Mouse (Mus musculus) midbrain, embryonic 13.5 days (tissue): ENCODE measurements at regions not wholly inside any gene's neighbourhood (a gene's known extent, or its start where the extent isn't known, plus 50 kb on each side); places are given as distances from the start of the nearest gene placed in this dataset.

Experiments used
- ATAC-seq: fragments of 200-750 bp; cut with Nextera tagmentation; 2 replicates; pipeline ENCODE4 v1.8.0; 2017; ENCODE audit warnings: mild to moderate bottlenecking, moderate TSS enrichment, moderate library complexity
- H3K27ac ChIP-seq: fragments of 300-500 bp; sonication (generic); 2 replicates; pipeline ENCODE4 v1.5.1; 2015; ENCODE audit warnings: inconsistent platforms, mild to moderate bottlenecking, moderate library complexity
- H3K27me3 ChIP-seq: fragments of 300-500 bp; sonication (generic); 2 replicates; pipeline ENCODE4 v1.6.1; 2015; ENCODE audit warnings: mild to moderate bottlenecking, inconsistent platforms
- H3K36me3 ChIP-seq: fragments of 300-500 bp; sonication (generic); 2 replicates; pipeline ENCODE4 v1.6.1; 2015; ENCODE audit warnings: mild to moderate bottlenecking, inconsistent platforms
- H3K4me1 ChIP-seq: fragments of 300-500 bp; sonication (generic); replicated peaks from 2 replicates; pipeline ENCODE4 v1.6.1; 2015; ENCODE audit warnings: inconsistent platforms
- H3K4me2 ChIP-seq: fragments of 300-500 bp; sonication (generic); replicated peaks from 2 replicates; pipeline ENCODE4 v1.6.1; 2015; ENCODE audit warnings: moderate library complexity, mild to moderate bottlenecking, inconsistent platforms
- H3K4me3 ChIP-seq: fragments of 300-500 bp; sonication (generic); replicated peaks from 2 replicates; pipeline ENCODE4 v1.5.1; 2015; ENCODE audit warnings: mild to moderate bottlenecking, inconsistent platforms
- H3K9ac ChIP-seq: fragments of 300-500 bp; sonication (generic); replicated peaks from 2 replicates; pipeline ENCODE4 v1.6.1; 2015; ENCODE audit warnings: mild to moderate bottlenecking, inconsistent platforms
- H3K9me3 ChIP-seq: fragments of 300-500 bp; sonication (generic); 2 replicates; pipeline ENCODE4 v1.6.1; 2016; ENCODE audit warnings: mild to moderate bottlenecking, inconsistent platforms
- WGBS: fragments of 180-500 bp; shearing (Covaris S2); methylation state at CpG from one replicate; pipeline ENCODE4 v1.1.7; 2015; 5-methylcytosine and 5-hydroxymethylcytosine counted together

DNA sequence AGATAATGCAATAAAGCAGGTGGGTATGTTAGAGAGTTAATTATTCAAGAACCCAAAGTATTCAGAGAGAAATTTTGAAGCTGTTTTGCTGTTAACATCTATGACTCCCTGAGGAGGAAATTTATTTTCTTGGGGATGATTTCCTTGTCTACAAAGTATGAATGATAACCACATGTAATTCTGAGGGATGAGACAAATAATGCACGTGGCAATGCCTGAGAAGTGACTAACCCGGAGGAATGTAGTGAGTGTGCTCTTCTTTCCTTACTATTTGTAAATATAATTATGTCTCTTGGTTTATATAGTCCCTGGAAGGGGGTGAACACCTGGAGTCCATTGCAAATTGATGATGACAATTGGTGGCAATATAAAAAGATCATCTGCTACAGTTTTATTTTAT lies 981.1 kb downstream of the Slc22a22 start:
- no peaks in the 10 kb centered on the region for H3K4me1 ChIP-seq
- H3K9me3 ChIP-seq: no peaks in the 10 kb centered on the region
- no peak overlapping the region for H3K9ac ChIP-seq
- H3K27ac ChIP-seq: no peak overlapping the region
- no peaks in the 10 kb centered on the region for H3K36me3 ChIP-seq
- no peak overlapping the region for H3K4me3 ChIP-seq
- no peak for ATAC-seq
- no peaks in the 10 kb centered on the region for H3K27me3 ChIP-seq
- WGBS: 87% methylated on average over 2 of the region's 2 CpGs
- H3K4me2 ChIP-seq: no peak overlapping the region

DNA sequence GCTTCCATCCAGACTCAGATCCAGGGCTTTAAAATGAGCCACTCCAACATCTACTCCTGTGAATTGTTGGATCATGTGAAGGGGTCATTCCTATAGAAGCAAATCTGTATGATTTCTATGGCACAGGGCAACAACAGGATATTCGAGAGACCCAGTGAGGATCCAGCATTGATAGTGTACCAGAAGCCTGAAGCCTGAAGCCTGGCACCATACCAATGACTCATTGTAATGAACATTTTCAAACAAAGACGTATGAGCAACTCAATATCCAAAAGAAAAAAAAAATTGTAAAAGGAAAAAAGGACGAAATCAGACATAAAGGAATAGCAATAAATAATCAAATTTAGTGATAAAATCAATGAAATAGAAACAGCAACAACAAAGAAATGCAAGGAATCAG lies 991.5 kb downstream of the Slc22a22 start:
- Histone ChIP-seq H3K4me2 (no peak overlapping the region), H3K36me3 (no peaks in the 10 kb centered on the region), H3K4me3 (no peak overlapping the region), H3K4me1 (no peaks in the 10 kb centered on the region), H3K9ac (no peak overlapping the region), H3K27ac (no peak overlapping the region), H3K9me3 (no peaks in the 10 kb centered on the region), H3K27me3 (no peaks in the 10 kb centered on the region)
- WGBS: 85% methylated on average over 3 of the region's 3 CpGs
- no peak for ATAC-seq

DNA sequence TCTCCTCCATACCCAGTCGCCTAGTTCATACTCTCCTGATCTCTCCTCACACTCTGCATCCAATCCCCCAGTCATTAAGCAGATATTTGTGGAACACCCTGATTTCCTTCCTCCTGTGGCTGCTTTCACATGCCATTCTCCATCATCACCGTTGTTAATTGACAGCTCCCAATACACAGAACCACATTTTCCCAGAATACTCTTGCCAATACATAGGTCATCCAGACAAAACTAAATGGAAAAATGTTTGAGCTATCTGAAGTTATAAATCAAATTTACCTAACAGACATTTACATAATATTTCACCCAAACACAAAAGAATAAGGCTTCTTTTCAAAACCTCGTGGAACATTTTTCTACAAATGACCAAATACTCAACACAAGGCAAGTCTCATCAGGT lies 992.7 kb downstream of the Slc22a22 start:
- no peaks in the 10 kb centered on the region for H3K9me3 ChIP-seq
- H3K4me1 ChIP-seq: no peaks in the 10 kb centered on the region
- WGBS: 89% methylated on average over 3 of the region's 3 CpGs
- H3K27me3 ChIP-seq: no peaks in the 10 kb centered on the region
- no peaks in the 10 kb centered on the region for H3K36me3 ChIP-seq
- no peak overlapping the region for H3K4me2 ChIP-seq
- no peak overlapping the region for H3K4me3 ChIP-seq
- ATAC-seq: no peak
- H3K27ac ChIP-seq: no peak overlapping the region
- no peak overlapping the region for H3K9ac ChIP-seq

DNA sequence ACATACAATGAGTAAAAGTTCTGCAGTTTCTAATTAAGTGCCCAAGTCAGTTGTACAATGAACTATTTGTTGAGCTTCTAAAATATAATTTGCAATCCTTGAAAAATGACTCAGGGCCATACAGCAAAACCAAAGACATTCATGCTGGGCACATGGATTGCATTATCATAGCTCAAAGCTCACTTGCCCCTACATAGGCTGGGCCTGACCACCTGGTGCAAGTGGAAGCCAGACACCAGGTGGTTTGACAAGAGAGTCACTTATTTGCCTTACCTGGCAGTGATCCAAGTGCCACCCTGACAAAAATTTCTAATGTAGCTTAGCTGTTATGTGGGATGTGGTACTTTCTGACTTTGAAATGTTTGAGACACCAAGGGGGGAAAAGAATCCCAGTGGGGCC lies 997.7 kb downstream of the Slc22a22 start:
- Histone ChIP-seq H3K4me3 (no peak overlapping the region), H3K4me1 (no peaks in the 10 kb centered on the region), H3K9ac (no peak overlapping the region), H3K4me2 (no peak overlapping the region), H3K9me3 (no peaks in the 10 kb centered on the region), H3K27ac (no peak overlapping the region), H3K36me3 (no peaks in the 10 kb centered on the region), H3K27me3 (no peaks in the 10 kb centered on the region)
- no peak for ATAC-seq

DNA sequence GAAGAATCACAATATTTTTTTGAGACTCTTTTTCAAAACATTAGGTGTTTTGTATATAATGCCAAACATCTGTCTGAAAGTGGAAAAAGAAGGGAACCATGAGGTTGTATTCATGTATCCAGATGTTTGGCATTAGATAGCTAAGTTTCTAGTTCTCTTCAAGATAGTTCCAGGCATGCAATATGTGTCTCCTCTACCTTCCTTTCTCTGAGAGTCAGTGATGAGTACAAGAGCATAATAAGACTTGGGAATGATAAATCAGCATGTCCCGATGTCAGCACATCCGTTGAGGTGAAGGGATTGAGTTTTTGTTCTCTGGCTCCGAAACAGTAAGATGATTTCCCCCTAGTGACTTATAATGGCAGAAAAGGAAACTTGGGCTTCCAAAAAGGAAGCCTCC lies 998.4 kb downstream of the Slc22a22 start:
- H3K36me3 ChIP-seq: no peaks in the 10 kb centered on the region

DNA sequence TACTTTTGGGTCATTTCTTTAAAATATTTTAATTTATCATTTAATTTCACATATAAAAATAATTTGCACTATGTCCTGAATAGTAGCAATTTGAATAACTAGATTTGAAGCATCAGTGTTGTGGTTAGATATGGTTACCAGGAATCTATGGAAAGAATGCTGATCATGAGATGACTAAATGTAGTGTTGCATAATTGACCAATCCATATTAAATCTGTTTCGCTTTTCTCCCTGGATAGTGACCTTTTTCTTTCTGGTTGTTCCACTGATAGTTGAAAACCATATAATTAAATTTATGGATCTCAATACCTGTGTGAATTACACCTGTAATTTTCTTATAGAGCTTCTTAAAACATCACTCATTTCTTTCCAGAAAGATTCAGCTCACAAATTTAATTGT lies 1003.7 kb downstream of the Slc22a22 start:
- H3K4me3 ChIP-seq: no peak overlapping the region
- no peak overlapping the region for H3K4me2 ChIP-seq
- H3K27ac ChIP-seq: no peak overlapping the region
- H3K9me3 ChIP-seq: no peaks in the 10 kb centered on the region
- ATAC-seq: no peak
- H3K4me1 ChIP-seq: no peaks in the 10 kb centered on the region
- 91% methylated on average over 1 of the region's 1 CpGs for WGBS
- no peaks in the 10 kb centered on the region for H3K36me3 ChIP-seq
- H3K27me3 ChIP-seq: no peaks in the 10 kb centered on the region
- H3K9ac ChIP-seq: no peak overlapping the region

More for the DNA sequence above, 998.4 kb downstream of the Slc22a22 start:
- Histone ChIP-seq H3K27me3 (no peaks in the 10 kb centered on the region), H3K4me3 (no peak overlapping the region), H3K4me2 (no peak overlapping the region), H3K9me3 (no peaks in the 10 kb centered on the region), H3K9ac (no peak overlapping the region), H3K4me1 (no peaks in the 10 kb centered on the region), H3K27ac (no peak overlapping the region)
- WGBS: 88% methylated on average over 3 of the region's 3 CpGs
- ATAC-seq: no peak

DNA sequence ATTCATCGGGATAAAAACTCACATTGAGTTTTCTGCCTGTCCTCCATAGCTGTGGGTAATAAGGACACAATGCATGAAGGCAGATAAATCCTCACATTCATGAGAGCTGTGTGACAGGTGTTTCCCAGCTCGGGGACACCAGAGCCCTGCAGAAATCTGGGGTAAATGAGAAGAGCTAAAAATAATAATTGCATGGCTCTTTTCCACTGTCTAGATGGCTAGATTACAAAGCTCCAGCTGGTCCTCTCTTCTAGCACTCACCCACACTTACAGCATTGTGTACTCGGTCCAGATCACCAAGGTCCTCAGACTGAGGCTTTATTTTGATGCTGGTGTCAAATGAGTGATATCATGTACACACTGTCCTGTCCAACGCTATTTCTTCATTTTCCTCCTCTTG lies 1025.5 kb downstream of the Slc22a22 start:
- H3K9ac ChIP-seq: no peak overlapping the region
- H3K27me3 ChIP-seq: no peaks in the 10 kb centered on the region
- no peak overlapping the region for H3K4me2 ChIP-seq
- 0 out of 2 replicates have a peak, but pooled peaks cover 3% of the 10 kb centered on the region for H3K4me1 ChIP-seq
- no peak overlapping the region for H3K27ac ChIP-seq
- no peak for ATAC-seq
- no peaks in the 10 kb centered on the region for H3K36me3 ChIP-seq
- H3K4me3 ChIP-seq: no peak overlapping the region
- no peaks in the 10 kb centered on the region for H3K9me3 ChIP-seq
- WGBS: 88% methylated on average over 4 of the region's 4 CpGs

DNA sequence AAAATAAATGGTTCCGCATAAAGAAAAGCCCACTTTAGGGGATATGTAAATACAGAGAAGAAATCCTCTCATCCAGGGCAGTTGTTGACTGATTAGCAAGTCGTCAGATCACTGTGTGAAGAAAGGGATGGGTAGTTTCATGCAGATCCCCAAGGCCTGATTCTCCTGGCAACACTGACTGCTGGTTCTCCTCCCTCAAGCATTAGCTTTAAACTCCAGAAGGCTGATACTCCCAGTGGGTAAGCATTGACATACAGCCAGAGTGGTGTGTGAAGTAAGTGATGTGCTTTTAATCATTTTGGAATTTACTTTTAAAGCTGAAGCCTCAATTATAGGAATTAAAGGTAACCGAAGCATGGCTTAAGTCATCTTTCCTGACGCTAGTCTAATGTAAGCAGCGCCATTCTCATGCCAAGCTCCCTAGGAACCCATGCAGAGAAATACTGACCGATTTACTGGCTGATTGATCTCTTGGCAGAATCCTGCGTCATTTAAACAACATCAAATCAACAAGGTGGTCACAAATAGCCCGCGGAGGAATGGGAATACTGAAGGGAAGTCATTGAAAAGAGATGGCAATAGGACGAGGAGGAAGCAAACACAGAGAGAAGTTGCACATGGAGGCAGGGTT lies 1029.3 kb downstream of the Slc22a22 start:
- H3K4me1 ChIP-seq: 0 out of 2 replicates have a peak, but pooled peaks cover 3% of the 10 kb centered on the region
- no peak for ATAC-seq
- no peaks in the 10 kb centered on the region for H3K27me3 ChIP-seq
- H3K9me3 ChIP-seq: no peaks in the 10 kb centered on the region
- 62% methylated on average over 10 of the region's 10 CpGs for WGBS
- no peak overlapping the region for H3K27ac ChIP-seq
- H3K4me3 ChIP-seq: no peak overlapping the region
- H3K9ac ChIP-seq: no peak overlapping the region
- H3K36me3 ChIP-seq: no peaks in the 10 kb centered on the region
- no peak overlapping the region for H3K4me2 ChIP-seq

DNA sequence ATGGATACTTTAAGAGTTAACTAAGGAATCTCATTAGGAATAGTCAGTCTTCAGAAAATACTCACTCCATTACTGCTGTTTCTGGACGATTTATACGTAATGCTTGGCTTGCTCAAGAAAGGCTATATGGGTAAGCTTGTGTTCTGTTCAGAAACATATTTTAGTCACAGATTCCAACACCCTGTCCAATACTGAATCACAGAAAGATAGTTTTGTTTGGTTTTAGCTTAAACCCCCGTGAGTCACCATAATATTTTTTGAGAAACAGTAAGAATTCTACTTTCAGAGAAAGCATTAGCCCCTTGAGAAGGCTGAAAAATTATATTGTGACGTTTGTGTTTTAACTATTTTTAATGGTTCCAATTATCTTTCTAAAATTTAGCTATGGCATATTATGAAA lies 1037.3 kb downstream of the Slc22a22 start:
- H3K4me3 ChIP-seq: no peak overlapping the region
- H3K9me3 ChIP-seq: no peaks in the 10 kb centered on the region
- no peak overlapping the region for H3K27ac ChIP-seq
- no peaks in the 10 kb centered on the region for H3K36me3 ChIP-seq
- H3K4me1 ChIP-seq: no peaks in the 10 kb centered on the region
- no peak for ATAC-seq
- H3K27me3 ChIP-seq: no peaks in the 10 kb centered on the region
- 94% methylated on average over 4 of the region's 4 CpGs for WGBS
- no peak overlapping the region for H3K9ac ChIP-seq
- no peak overlapping the region for H3K4me2 ChIP-seq

DNA sequence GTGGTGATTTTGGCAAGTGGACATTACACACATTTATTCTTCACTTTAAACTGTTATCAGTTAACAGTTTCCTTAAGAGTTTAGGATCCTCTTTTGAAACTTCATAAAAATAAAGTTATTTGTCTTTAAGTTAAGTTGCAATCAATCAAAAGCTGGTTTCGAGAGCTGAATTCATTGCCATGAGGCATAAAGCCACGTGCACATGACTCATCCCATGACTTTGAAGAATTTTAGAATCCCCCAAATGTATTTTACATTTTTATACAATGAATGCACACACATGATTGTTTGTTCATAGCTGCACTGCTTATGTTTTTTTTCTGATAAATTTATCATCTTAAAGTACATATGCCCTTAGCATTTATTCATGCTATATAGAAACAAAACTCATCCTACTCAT lies 1039.1 kb downstream of the Slc22a22 start:
- 86% methylated on average over 2 of the region's 2 CpGs for WGBS

DNA sequence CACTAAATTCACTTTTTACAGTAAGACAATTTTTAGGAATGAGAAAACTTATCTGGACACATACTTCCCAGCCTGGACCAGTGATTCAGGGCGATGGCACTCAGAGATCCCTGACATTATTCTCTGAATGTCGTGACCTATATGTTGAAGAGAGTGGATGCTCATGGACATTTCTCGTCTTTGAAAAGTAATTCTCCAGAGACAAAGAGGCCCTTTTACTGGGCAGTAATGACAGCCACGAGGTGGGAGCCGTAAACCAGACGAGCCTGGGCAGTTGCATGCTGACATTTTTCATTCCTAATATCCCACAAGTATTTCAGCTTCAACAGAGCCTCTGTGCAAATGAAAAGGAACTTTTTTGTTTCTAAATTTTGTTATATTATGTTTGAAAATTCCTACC lies 1041.3 kb downstream of the Slc22a22 start:
- Histone ChIP-seq H3K4me3 (no peak overlapping the region), H3K9me3 (no peaks in the 10 kb centered on the region), H3K36me3 (no peaks in the 10 kb centered on the region), H3K9ac (no peak overlapping the region), H3K4me2 (no peak overlapping the region), H3K27me3 (no peaks in the 10 kb centered on the region), H3K27ac (no peak overlapping the region), H3K4me1 (no peaks in the 10 kb centered on the region)
- 81% methylated on average over 6 of the region's 6 CpGs for WGBS
- no peak for ATAC-seq

More for the DNA sequence above, 1039.1 kb downstream of the Slc22a22 start:
- no peak overlapping the region for H3K4me2 ChIP-seq
- H3K36me3 ChIP-seq: no peaks in the 10 kb centered on the region
- no peak overlapping the region for H3K4me3 ChIP-seq
- no peak for ATAC-seq
- H3K9me3 ChIP-seq: no peaks in the 10 kb centered on the region
- H3K4me1 ChIP-seq: no peaks in the 10 kb centered on the region
- no peak overlapping the region for H3K27ac ChIP-seq
- H3K9ac ChIP-seq: no peak overlapping the region
- no peaks in the 10 kb centered on the region for H3K27me3 ChIP-seq

DNA sequence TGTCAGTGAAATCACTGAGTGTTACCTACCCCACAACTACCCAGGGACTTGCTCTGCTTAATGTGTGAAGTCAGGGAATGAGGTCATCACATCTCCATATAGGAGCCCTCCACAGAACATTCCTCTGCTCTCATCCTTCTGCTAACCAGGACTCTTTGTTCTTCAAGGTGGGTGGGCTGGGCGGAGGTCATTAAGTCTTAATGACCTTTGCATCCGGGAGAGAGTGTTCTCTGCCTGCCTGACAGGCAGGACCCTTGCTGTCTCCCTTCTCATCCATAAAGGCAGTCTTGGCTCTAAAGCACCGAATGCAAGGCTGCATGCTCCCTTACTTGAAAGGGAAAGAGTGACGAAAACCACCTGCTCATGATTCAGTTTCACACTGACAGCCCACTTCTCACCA lies 1051.4 kb downstream of the Slc22a22 start:
- WGBS: 24% methylated on average over 4 of the region's 4 CpGs
- H3K36me3 ChIP-seq: no peaks in the 10 kb centered on the region
- no peak overlapping the region for H3K4me2 ChIP-seq
- ATAC-seq: no peak
- H3K4me1 ChIP-seq: no peaks in the 10 kb centered on the region
- no peaks in the 10 kb centered on the region for H3K9me3 ChIP-seq
- H3K4me3 ChIP-seq: no peak overlapping the region
- H3K9ac ChIP-seq: no peak overlapping the region
- no peak overlapping the region for H3K27ac ChIP-seq
- no peaks in the 10 kb centered on the region for H3K27me3 ChIP-seq

DNA sequence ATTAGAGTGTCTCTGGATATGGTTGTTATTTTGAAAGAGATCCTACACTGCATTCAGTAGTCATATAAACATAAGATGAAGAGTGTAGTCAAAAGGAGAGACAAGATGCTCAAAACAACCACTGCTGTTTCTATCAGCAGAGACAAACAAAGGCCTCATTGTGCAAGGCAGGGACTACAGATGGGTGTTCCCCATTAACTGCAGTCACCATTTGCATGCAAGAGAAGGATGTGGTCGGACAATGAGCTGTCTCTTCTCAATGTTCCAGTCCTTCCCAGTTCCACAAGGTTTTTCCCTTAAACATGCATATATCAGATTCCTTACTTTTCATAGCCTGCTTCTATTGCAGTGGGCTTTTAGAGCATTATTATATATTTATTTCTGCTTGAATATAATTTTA lies 1056.7 kb downstream of the Slc22a22 start:
- no peak for ATAC-seq
- H3K4me3 ChIP-seq: no peak overlapping the region
- 41% methylated on average over 1 of the region's 1 CpGs for WGBS
- no peaks in the 10 kb centered on the region for H3K27me3 ChIP-seq
- H3K9me3 ChIP-seq: no peaks in the 10 kb centered on the region
- no peak overlapping the region for H3K4me2 ChIP-seq
- H3K9ac ChIP-seq: no peak overlapping the region
- no peaks in the 10 kb centered on the region for H3K4me1 ChIP-seq
- H3K36me3 ChIP-seq: no peaks in the 10 kb centered on the region
- no peak overlapping the region for H3K27ac ChIP-seq
